Mouse (Mus musculus): ENCODE measurements around the gene Robo4. TPM values are rescaled to one million over a fixed set of nuclear protein-coding genes. Genes with fewer than 3 reads are reported as not detected.

Robo4 gene
- polyA plus RNA-seq, 1 experiment from 2014 or later = 7.1 TPM

DNA sequence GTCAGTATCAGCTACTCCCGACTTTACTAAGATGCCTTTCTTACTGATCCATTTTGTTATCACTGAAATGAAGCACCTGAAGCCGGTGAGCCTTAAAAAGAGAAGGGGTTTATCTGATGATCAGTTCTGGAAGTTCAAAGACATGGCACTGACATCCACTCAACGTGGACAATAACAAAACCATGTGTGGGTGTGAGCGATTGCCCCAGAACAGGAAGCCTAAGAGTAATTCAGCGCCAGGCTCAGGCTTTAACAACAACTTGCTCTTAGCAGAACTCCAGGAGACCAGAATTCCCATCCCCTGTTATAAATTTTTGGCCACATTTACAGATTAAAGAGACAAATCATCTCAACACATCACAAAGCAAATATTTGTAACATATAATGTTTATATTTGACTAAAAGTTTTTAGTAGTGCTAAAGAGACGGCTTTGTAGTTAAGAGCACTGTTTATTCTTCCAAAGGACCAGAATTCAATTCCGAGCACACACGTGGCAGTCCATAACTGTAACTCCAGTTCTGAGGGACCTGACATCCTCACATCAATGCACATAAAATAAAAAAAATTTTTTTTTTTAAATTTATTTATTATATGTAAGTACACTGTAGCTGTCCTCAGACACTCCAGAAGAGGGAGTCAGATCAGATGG lies 8.1 kb upstream of the Robo4 start:
- no peak overlapping the region for H3K27ac ChIP-seq (ENCODE audit: low read depth, low read length)
- TF ChIP-seq CTCF (IDR thresholded peaks at IDR 0.05; ENCODE audit: low read depth) = no peak
- H3K36me3 ChIP-seq (ENCODE audit: control insufficient read depth, insufficient read depth) = no peaks in the 10 kb centered on the region
- no peak overlapping the region for H3K4me3 ChIP-seq (ENCODE audit: low read depth, low read length)
- no peak overlapping the region for H3K9ac ChIP-seq (ENCODE audit: low read depth, low read length)
- H3K27me3 ChIP-seq (replicated peaks; ENCODE audit: control insufficient read depth, insufficient read depth, low read length) = no peaks in the 10 kb centered on the region
- no peaks in the 10 kb centered on the region for H3K9me3 ChIP-seq (ENCODE audit: control insufficient read depth)
- WGBS = 53% methylated on average over 8 of the region's 8 CpGs
- ATAC-seq = no peak
- no peaks in the 10 kb centered on the region for H3K4me1 ChIP-seq (replicated peaks; ENCODE audit: control insufficient read depth, insufficient read depth, low read length)
- H3K4me2 ChIP-seq (replicated peaks; ENCODE audit: low read depth) = no peak overlapping the region

DNA sequence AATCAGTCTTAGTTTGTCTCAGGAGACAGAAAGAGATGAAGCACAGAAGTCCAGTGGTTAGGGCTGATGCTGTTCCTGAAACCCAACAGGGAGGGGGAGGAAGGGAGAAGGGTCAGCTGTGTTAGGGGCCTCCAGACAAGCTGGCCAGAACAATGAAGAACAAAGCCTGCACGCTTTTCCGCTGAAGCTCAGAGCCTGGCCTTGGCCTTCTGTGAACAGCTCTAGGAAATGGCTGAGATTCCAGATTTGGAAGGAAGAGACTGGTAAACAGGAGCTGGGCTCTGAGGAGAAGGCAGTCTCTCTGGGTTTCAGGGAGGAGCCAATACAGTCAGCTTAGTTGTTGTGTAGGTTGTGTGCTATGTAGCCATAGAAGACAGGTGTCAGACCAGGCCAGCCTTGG lies 1.1 kb upstream of the Robo4 start:
- ATAC-seq = no peak
- H3K27ac ChIP-seq (ENCODE audit: low read depth, low read length) = 0 out of 2 replicates have a peak overlapping the region, but pooled peaks have one; percentile 58
- H3K27me3 ChIP-seq (replicated peaks; ENCODE audit: control insufficient read depth, insufficient read depth, low read length) = no peaks in the 10 kb centered on the region
- no peaks in the 10 kb centered on the region for H3K4me1 ChIP-seq (replicated peaks; ENCODE audit: control insufficient read depth, insufficient read depth, low read length)
- H3K36me3 ChIP-seq (ENCODE audit: control insufficient read depth, insufficient read depth) = no peaks in the 10 kb centered on the region
- no peak for TF ChIP-seq CTCF (IDR thresholded peaks at IDR 0.05; ENCODE audit: low read depth)
- H3K4me2 ChIP-seq (replicated peaks; ENCODE audit: low read depth) = no peak overlapping the region
- H3K9me3 ChIP-seq (ENCODE audit: control insufficient read depth) = no peaks in the 10 kb centered on the region
- H3K9ac ChIP-seq (ENCODE audit: low read depth, low read length) = no peak overlapping the region
- WGBS = 85% methylated on average over 2 of the region's 2 CpGs
- H3K4me3 ChIP-seq (ENCODE audit: low read depth, low read length) = no peak overlapping the region

DNA sequence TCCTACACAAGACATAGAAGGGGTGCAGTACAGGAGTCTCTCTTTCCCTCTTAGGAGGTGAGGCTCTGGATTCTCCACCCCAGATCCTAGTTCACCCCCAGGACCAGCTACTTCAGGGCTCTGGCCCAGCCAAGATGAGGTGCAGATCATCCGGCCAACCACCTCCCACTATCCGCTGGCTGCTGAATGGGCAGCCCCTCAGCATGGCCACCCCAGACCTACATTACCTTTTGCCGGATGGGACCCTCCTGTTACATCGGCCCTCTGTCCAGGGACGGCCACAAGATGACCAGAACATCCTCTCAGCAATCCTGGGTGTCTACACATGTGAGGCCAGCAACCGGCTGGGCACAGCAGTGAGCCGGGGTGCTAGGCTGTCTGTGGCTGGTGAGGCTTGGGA lies 804 bp downstream of the Robo4 start:
- Histone ChIP-seq H3K9ac (ENCODE audit: low read depth, low read length) (0 out of 2 replicates have a peak overlapping the region, but pooled peaks have one; percentile 17), H3K4me1 (replicated peaks; ENCODE audit: control insufficient read depth, insufficient read depth, low read length) (no peaks in the 10 kb centered on the region), H3K9me3 (ENCODE audit: control insufficient read depth) (no peaks in the 10 kb centered on the region), H3K36me3 (ENCODE audit: control insufficient read depth, insufficient read depth) (no peaks in the 10 kb centered on the region), H3K27ac (ENCODE audit: low read depth, low read length) (0 out of 2 replicates have a peak overlapping the region, but pooled peaks have one; percentile 21), H3K4me3 (ENCODE audit: low read depth, low read length) (peak overlapping the region; percentile 18), H3K4me2 (replicated peaks; ENCODE audit: low read depth) (no peak overlapping the region), H3K27me3 (replicated peaks; ENCODE audit: control insufficient read depth, insufficient read depth, low read length) (no peaks in the 10 kb centered on the region)
- WGBS = 85% methylated on average over 7 of the region's 7 CpGs
- no peak for TF ChIP-seq CTCF (IDR thresholded peaks at IDR 0.05; ENCODE audit: low read depth)
- no peak for ATAC-seq

DNA sequence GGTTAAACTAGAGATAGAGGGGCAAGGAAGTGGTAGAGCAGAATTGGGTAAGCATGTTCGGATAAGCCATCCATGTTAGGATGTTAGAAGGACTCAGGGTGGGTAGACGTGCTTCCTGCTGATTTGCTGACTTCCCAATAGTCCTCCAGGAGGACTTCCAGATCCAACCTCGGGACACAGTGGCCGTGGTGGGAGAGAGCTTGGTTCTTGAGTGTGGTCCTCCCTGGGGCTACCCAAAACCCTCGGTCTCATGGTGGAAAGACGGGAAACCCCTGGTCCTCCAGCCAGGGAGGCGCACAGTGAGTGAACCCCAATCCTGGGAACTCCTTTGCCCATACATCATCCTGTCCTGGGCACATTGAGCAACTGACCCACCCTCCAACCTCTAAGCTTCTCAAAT lies 1.3 kb downstream of the Robo4 start:
- Histone ChIP-seq H3K4me2 (replicated peaks; ENCODE audit: low read depth) (peak overlapping the region; percentile 21; the same call in 1 of the 2 replicates), H3K27ac (ENCODE audit: low read depth, low read length) (no peak overlapping the region), H3K27me3 (replicated peaks; ENCODE audit: control insufficient read depth, insufficient read depth, low read length) (no peaks in the 10 kb centered on the region), H3K9me3 (ENCODE audit: control insufficient read depth) (no peaks in the 10 kb centered on the region), H3K4me3 (ENCODE audit: low read depth, low read length) (peak overlapping the region; percentile 18), H3K36me3 (ENCODE audit: control insufficient read depth, insufficient read depth) (no peaks in the 10 kb centered on the region), H3K9ac (ENCODE audit: low read depth, low read length) (no peak overlapping the region), H3K4me1 (replicated peaks; ENCODE audit: control insufficient read depth, insufficient read depth, low read length) (no peaks in the 10 kb centered on the region)
- TF ChIP-seq CTCF (IDR thresholded peaks at IDR 0.05; ENCODE audit: low read depth) = no peak
- no peak for ATAC-seq
- WGBS = 76% methylated on average over 7 of the region's 7 CpGs

DNA sequence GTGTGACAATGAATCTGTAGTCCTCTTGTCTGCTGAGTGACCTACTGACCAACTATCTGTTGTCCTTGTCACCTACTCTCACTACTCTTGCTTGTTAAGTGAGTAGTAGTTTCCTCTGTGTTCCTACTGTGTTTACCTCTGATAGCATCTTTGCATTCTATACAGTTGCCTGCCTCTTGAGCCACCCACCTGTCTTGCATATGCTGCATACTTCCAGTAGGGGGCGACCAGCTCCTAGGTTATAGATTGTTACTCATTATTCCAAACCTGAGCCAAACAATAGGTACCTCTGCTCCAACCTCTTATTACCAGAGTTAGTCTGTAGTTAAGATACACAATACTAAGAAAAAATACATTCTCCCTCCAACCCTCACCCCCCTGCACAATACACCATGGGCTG lies 4.7 kb downstream of the Robo4 start:
- Histone ChIP-seq H3K9ac (ENCODE audit: low read depth, low read length) (no peak overlapping the region), H3K9me3 (ENCODE audit: control insufficient read depth) (no peaks in the 10 kb centered on the region), H3K4me2 (replicated peaks; ENCODE audit: low read depth) (no peak overlapping the region), H3K27me3 (replicated peaks; ENCODE audit: control insufficient read depth, insufficient read depth, low read length) (no peaks in the 10 kb centered on the region), H3K36me3 (ENCODE audit: control insufficient read depth, insufficient read depth) (no peaks in the 10 kb centered on the region), H3K27ac (ENCODE audit: low read depth, low read length) (no peak overlapping the region), H3K4me1 (replicated peaks; ENCODE audit: control insufficient read depth, insufficient read depth, low read length) (no peaks in the 10 kb centered on the region), H3K4me3 (ENCODE audit: low read depth, low read length) (no peak overlapping the region)
- no peak for ATAC-seq
- TF ChIP-seq CTCF (IDR thresholded peaks at IDR 0.05; ENCODE audit: low read depth) = peak; percentile 82
- WGBS = 0% methylated on average over 1 of the region's 1 CpGs

DNA sequence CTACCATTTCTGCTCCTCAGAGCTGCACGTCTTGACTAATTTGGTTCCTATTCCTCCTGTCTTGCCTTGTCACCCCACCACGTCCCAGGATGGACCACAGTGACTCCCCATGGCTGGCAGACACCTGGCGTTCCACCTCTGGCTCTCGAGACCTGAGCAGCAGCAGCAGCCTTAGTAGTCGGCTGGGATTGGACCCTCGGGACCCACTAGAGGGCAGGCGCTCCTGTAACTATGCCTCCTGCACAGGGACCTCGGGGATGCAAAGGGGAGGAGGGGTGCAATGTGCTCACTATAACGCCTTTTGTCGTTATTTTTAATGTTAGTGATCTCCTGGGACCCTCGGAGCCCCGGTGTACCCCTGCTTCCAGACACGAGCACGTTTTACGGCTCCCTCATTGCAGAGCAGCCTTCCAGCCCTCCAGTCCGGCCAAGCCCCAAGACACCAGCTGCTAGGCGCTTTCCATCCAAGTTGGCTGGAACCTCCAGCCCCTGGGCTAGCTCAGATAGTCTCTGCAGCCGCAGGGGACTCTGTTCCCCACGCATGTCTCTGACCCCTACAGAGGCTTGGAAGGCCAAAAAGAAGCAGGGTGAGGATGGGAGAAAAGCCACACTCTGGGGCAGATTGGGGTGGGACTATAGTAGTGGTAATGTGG lies 6.3 kb downstream of the Robo4 start:
- Histone ChIP-seq H3K36me3 (ENCODE audit: control insufficient read depth, insufficient read depth) (no peaks in the 10 kb centered on the region), H3K9ac (ENCODE audit: low read depth, low read length) (no peak overlapping the region), H3K27me3 (replicated peaks; ENCODE audit: control insufficient read depth, insufficient read depth, low read length) (no peaks in the 10 kb centered on the region), H3K27ac (ENCODE audit: low read depth, low read length) (no peak overlapping the region), H3K9me3 (ENCODE audit: control insufficient read depth) (no peaks in the 10 kb centered on the region), H3K4me1 (replicated peaks; ENCODE audit: control insufficient read depth, insufficient read depth, low read length) (no peaks in the 10 kb centered on the region), H3K4me3 (ENCODE audit: low read depth, low read length) (no peak overlapping the region), H3K4me2 (replicated peaks; ENCODE audit: low read depth) (no peak overlapping the region)
- 0 out of 2 replicates have a peak, but pooled peaks have one; percentile 42 for TF ChIP-seq CTCF (IDR thresholded peaks at IDR 0.05; ENCODE audit: low read depth)
- WGBS = 18% methylated on average over 19 of the region's 19 CpGs
- ATAC-seq = no peak
